Mouse (Mus musculus) liver, embryonic 14.5 days (tissue): ENCODE measurements around the gene Gm17783.

Experiments
- CTCF ChIP-seq: IDR thresholded peaks from 2 replicates; pipeline ENCODE4 v1.5.1; 2016; ENCODE audit warnings: antibody characterized with exemption, low read depth, control low read depth
- EP300 ChIP-seq: IDR thresholded peaks from 2 replicates; pipeline ENCODE4 v1.6.1; 2016; ENCODE audit warnings: antibody characterized with exemption, low read depth

DNA sequence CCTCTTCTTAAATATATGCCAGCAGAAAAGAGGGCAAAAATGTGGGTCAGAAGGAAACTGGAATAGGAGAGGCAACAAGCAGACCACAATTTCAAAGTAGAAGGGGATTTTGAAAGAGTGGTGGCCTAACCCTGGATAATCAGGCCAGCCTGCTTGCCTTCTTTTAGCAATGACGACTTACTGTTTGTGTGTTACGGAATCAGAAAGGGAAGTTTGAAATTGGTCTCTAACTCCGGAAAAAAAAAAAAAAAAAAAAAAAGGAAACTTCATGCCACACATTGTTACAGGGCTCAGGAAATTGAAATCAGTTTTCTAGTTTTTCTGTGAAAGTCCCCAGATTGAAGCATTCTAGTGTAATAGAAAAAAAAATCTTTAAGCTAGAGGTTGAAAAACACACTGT lies 29.9 kb upstream of the Gm17783 start:
- TF ChIP-seq CTCF (no peak), EP300 (no peak)
